Mouse (Mus musculus) embryonic fibroblast, embryonic 13.5 days (primary cell): ENCODE data around the gene Comtd1.

Source experiments
- CTCF ChIP-seq: IDR thresholded peaks from 2 replicates; pipeline ENCODE4 v1.5.1; 2011; ENCODE audit warnings: mild to moderate bottlenecking, control low read depth, low read length, moderate library complexity, borderline replicate concordance; ENCODE audit not compliant: insufficient read depth
- POLR2A ChIP-seq: IDR thresholded peaks from 2 replicates; pipeline ENCODE4 v1.6.1; 2011; ENCODE audit warnings: low read depth, mild to moderate bottlenecking, control low read depth, low read length, moderate library complexity

GRCm38 (mm10) chr14:21813216-21813615 lies 35.6 kb downstream of the Comtd1 start:
- TF ChIP-seq CTCF: no peak
- TF ChIP-seq POLR2A: no peak
